Mouse (Mus musculus) lung, postnatal 0 days (tissue): ENCODE data around the gene Iqcn. TPM values are rescaled to one million over a fixed set of nuclear protein-coding genes. Genes with fewer than 3 reads are reported as not detected.
A peak's percentile ranks its signal among the peaks of the same experiment; 100 is the strongest.

ENCODE experiments used
- ATAC-seq: fragments of 200-750 bp; cut with Nextera tagmentation; 2 replicates; pipeline ENCODE4 v1.8.0; 2017; ENCODE audit warnings: moderate library complexity
- DNase-seq: peaks from one replicate; pipeline ENCODE4 v3.0.0-alpha.2; 2016; ENCODE audit warnings: low spot score
- H3K27ac ChIP-seq: fragments of 300-500 bp; sonication (generic); 2 replicates; pipeline ENCODE4 v1.5.1; 2014; ENCODE audit warnings: antibody characterized with exemption, mild to moderate bottlenecking, low read length, mixed read lengths
- H3K27me3 ChIP-seq: fragments of 300-500 bp; sonication (generic); replicated peaks from 2 replicates; pipeline ENCODE4 v1.6.1; 2014; ENCODE audit warnings: low read length, mixed read lengths; ENCODE audit not compliant: insufficient read depth
- H3K36me3 ChIP-seq: fragments of 300-500 bp; sonication (generic); 2 replicates; pipeline ENCODE4 v1.6.1; 2014; ENCODE audit warnings: low read length, mixed read lengths; ENCODE audit not compliant: insufficient read depth
- H3K4me1 ChIP-seq: fragments of 300-500 bp; sonication (generic); 2 replicates; pipeline ENCODE4 v1.6.1; 2014; ENCODE audit warnings: antibody characterized with exemption, low read depth, low read length, mixed read lengths; ENCODE audit not compliant: insufficient read depth
- H3K4me2 ChIP-seq: fragments of 300-500 bp; sonication (generic); replicated peaks from 2 replicates; pipeline ENCODE4 v1.6.1; 2014; ENCODE audit warnings: low read depth, mild to moderate bottlenecking, low read length, moderate library complexity, mixed read lengths
- H3K4me3 ChIP-seq: fragments of 300-500 bp; sonication (generic); 2 replicates; pipeline ENCODE4 v1.5.1; 2014; ENCODE audit warnings: low read depth, low read length
- H3K9ac ChIP-seq: fragments of 300-500 bp; sonication (generic); replicated peaks from 2 replicates; pipeline ENCODE4 v1.6.1; 2014; ENCODE audit warnings: low read depth, mild to moderate bottlenecking
- H3K9me3 ChIP-seq: fragments of 300-500 bp; sonication (generic); 2 replicates; pipeline ENCODE4 v1.6.1; 2016; ENCODE audit warnings: low read length, mixed read lengths
- CTCF ChIP-seq: IDR thresholded peaks from 2 replicates; pipeline ENCODE4 v1.5.1; 2016; ENCODE audit warnings: antibody characterized with exemption, mild to moderate bottlenecking
- EP300 ChIP-seq: IDR thresholded peaks from 2 replicates; pipeline ENCODE4 v1.6.1; 2016; ENCODE audit warnings: antibody characterized with exemption, mild to moderate bottlenecking, control low read depth
- WGBS: fragments of 180-500 bp; shearing (Covaris S2); extraction: QIAGEN DNeasy Blood & Tissue Kit; methylation state at CpG from one replicate; pipeline ENCODE4 v1.1.7; 2014; 5-methylcytosine and 5-hydroxymethylcytosine counted together
- polyA plus RNA-seq: library from polyadenylated mRNA; unstranded; fragments of >200 nt; fragmentation: Nextera tagmentation; extraction: Ambion mirVana; gene quantifications from 2 replicates; pipeline ENCODE4 v1.2.1, GENCODE M21; 2015

Gene Iqcn
- polyA plus RNA-seq, 1 experiment from 2014 or later = 0.07 TPM

- DNase-seq (no peak), ATAC-seq (no peak)
- Histone ChIP-seq H3K27ac (no peak overlapping the region), H3K4me2 (no peak overlapping the region), H3K27me3 (peaks cover 40% of the 10 kb centered on the region; the same call in 1 of the 2 replicates), H3K4me3 (no peak overlapping the region), H3K36me3 (no peaks in the 10 kb centered on the region), H3K9ac (no peak overlapping the region), H3K9me3 (no peaks in the 10 kb centered on the region), H3K4me1 (no peaks in the 10 kb centered on the region; the same call in 1 of the 2 replicates)
- WGBS = 61% methylated on average over 11 of the region's 11 CpGs
- TF ChIP-seq EP300 = no peak
Observed at GRCm38 (mm10) chr8:70742176-70742575, 38.9 kb downstream of the Iqcn start.

- DNase-seq (no peak), ATAC-seq (peak; percentile 18; the same call in 1 of the 2 replicates)
- Histone ChIP-seq H3K4me2 (0 out of 2 replicates have a peak overlapping the region, but pooled peaks have one; percentile 8), H3K27me3 (peaks cover 40% of the 10 kb centered on the region; the same call in 1 of the 2 replicates), H3K36me3 (no peaks in the 10 kb centered on the region), H3K4me3 (peak overlapping the region; percentile 18; the same call in 1 of the 2 replicates), H3K27ac (no peak overlapping the region), H3K9ac (no peak overlapping the region), H3K4me1 (no peaks in the 10 kb centered on the region; the same call in 1 of the 2 replicates), H3K9me3 (no peaks in the 10 kb centered on the region)
- WGBS = 3% methylated on average over 37 of the region's 38 CpGs
- no peak for TF ChIP-seq CTCF
- no peak for TF ChIP-seq EP300
Observed at GRCm38 (mm10) chr8:70742981-70743655, 39.9 kb downstream of the Iqcn start.

GRCm38 (mm10) chr8:70743656-70744590, 40.7 kb downstream of the Iqcn start:
- Histone ChIP-seq H3K4me2 (peak overlapping the region; percentile 37), H3K27me3 (peaks cover 40% of the 10 kb centered on the region; the same call in 1 of the 2 replicates), H3K36me3 (no peaks in the 10 kb centered on the region), H3K4me1 (no peaks in the 10 kb centered on the region; the same call in 1 of the 2 replicates), H3K9me3 (no peaks in the 10 kb centered on the region), H3K27ac (no peak overlapping the region), H3K9ac (no peak overlapping the region), H3K4me3 (peak overlapping the region; percentile 18)
- 6% methylated on average over 48 of the region's 48 CpGs for WGBS
- peak; percentile 56 for ATAC-seq
- no peak for TF ChIP-seq EP300
- no peak for TF ChIP-seq CTCF
- DNase-seq = peak; percentile 41

GRCm38 (mm10) chr8:70744806-70745205, 41.5 kb downstream of the Iqcn start:
- H3K4me2 ChIP-seq = no peak overlapping the region

GRCm38 (mm10) chr8:70745691-70746220, 42.5 kb downstream of the Iqcn start:
- no peak for ATAC-seq
- DNase-seq = no peak
- no peak overlapping the region for H3K4me3 ChIP-seq
- H3K4me2 ChIP-seq = no peak overlapping the region
- no peaks in the 10 kb centered on the region; the same call in 1 of the 2 replicates for H3K4me1 ChIP-seq
- H3K27me3 ChIP-seq = peaks cover 40% of the 10 kb centered on the region; the same call in 1 of the 2 replicates
- no peaks in the 10 kb centered on the region for H3K36me3 ChIP-seq
- no peak overlapping the region for H3K27ac ChIP-seq
- no peak overlapping the region for H3K9ac ChIP-seq
- 61% methylated on average over 18 of the region's 19 CpGs for WGBS
- no peaks in the 10 kb centered on the region for H3K9me3 ChIP-seq
- TF ChIP-seq CTCF = no peak
- TF ChIP-seq EP300 = no peak

More at GRCm38 (mm10) chr8:70744806-70745205, 41.5 kb downstream of the Iqcn start:
- DNase-seq (no peak), ATAC-seq (no peak)
- H3K4me1 ChIP-seq = no peaks in the 10 kb centered on the region; the same call in 1 of the 2 replicates
- H3K4me3 ChIP-seq = no peak overlapping the region
- 42% methylated on average over 11 of the region's 11 CpGs for WGBS
- no peak overlapping the region for H3K27ac ChIP-seq
- H3K9me3 ChIP-seq = no peaks in the 10 kb centered on the region
- H3K9ac ChIP-seq = no peak overlapping the region
- H3K27me3 ChIP-seq = peaks cover 40% of the 10 kb centered on the region; the same call in 1 of the 2 replicates
- no peaks in the 10 kb centered on the region for H3K36me3 ChIP-seq
- no peak for TF ChIP-seq EP300
- no peak for TF ChIP-seq CTCF

GRCm38 (mm10) chr8:70746676-70747075, 43.4 kb downstream of the Iqcn start:
- DNase-seq = no peak
- Histone ChIP-seq H3K9me3 (no peaks in the 10 kb centered on the region), H3K27ac (no peak overlapping the region), H3K4me1 (no peaks in the 10 kb centered on the region; the same call in 1 of the 2 replicates), H3K36me3 (no peaks in the 10 kb centered on the region), H3K27me3 (peaks cover 38% of the 10 kb centered on the region; the same call in 1 of the 2 replicates), H3K4me3 (no peak overlapping the region), H3K4me2 (no peak overlapping the region), H3K9ac (no peak overlapping the region)
- no peak for ATAC-seq
- TF ChIP-seq CTCF = no peak
- no peak for TF ChIP-seq EP300
- 41% methylated on average over 9 of the region's 9 CpGs for WGBS
